Mouse (Mus musculus): Measurements from ENCODE around the gene Atr. TPM values are rescaled to one million over a fixed set of nuclear protein-coding genes. Genes with fewer than 3 reads are reported as not detected.

Gene Atr
- 5.1 and 5.7 TPM in 2 replicates for polyA plus RNA-seq (2015; fragmentation: Nextera tagmentation; extraction: Ambion mirVana)

GRCm38 (mm10) chr9:95857414-95858026, at the start of gene Atr:
Gene Atr, plus strand, starts transcription at chr9:95857597.

GRCm38 (mm10) chr9:95844825-95845460, 12.5 kb upstream of the Atr start, which contains the start of gene Pls1:
Gene Pls1, minus strand, starts transcription at chr9:95845311.

GRCm38 (mm10) chr9:95954585-95955461, 97.4 kb downstream of the Atr start, which contains the start of gene Xrn1:
Gene Xrn1, plus strand, starts transcription at chr9:95954760.

Other genes starting within 250 kb of the Atr start
- 1.6 and 2.2 TPM in 2 replicates for gene Pcolce2, start 220.0 kb upstream of the Atr start, polyA plus RNA-seq (2015; fragmentation: Nextera tagmentation; extraction: Ambion mirVana)
- gene Trpc1, start 107.2 kb upstream of the Atr start, polyA plus RNA-seq (2015; fragmentation: Nextera tagmentation; extraction: Ambion mirVana), result 1.8 TPM in 2 replicates
- 4.7 and 7.2 TPM in 2 replicates for gene Pls1, start 12.3 kb upstream of the Atr start, polyA plus RNA-seq (2015; fragmentation: Nextera tagmentation; extraction: Ambion mirVana)
- 6.3 and 7.2 TPM in 2 replicates for gene Xrn1, start 97.2 kb downstream of the Atr start, polyA plus RNA-seq (2015; fragmentation: Nextera tagmentation; extraction: Ambion mirVana)

Data from urinary bladder, postnatal 0 days (tissue).